Mouse (Mus musculus) C2C12 (cell line): Measurements from ENCODE around the gene Gorasp1.

Source experiments
- CEBPB ChIP-seq: IDR thresholded peaks from one replicate; pipeline ENCODE4 v1.6.1; 2011; ENCODE audit warnings: low read depth, mild to moderate bottlenecking, control low read depth, moderate library complexity
- CTCF ChIP-seq: IDR thresholded peaks from one replicate; pipeline ENCODE4 v1.5.1; 2011; ENCODE audit not compliant: control insufficient read depth, insufficient read depth, insufficient read length
- MAX ChIP-seq: IDR thresholded peaks from one replicate; pipeline ENCODE4 v1.6.1; 2011; ENCODE audit warnings: mild to moderate bottlenecking, control low read depth
- MYOD1 ChIP-seq: IDR thresholded peaks from one replicate; pipeline ENCODE4 v1.6.1; 2011; ENCODE audit warnings: low read depth; ENCODE audit not compliant: control insufficient read depth, insufficient read length
- USF1 ChIP-seq: IDR thresholded peaks from one replicate; pipeline ENCODE4 v1.6.1; 2011; ENCODE audit warnings: low read depth, mild to moderate bottlenecking, control low read depth, moderate library complexity

DNA sequence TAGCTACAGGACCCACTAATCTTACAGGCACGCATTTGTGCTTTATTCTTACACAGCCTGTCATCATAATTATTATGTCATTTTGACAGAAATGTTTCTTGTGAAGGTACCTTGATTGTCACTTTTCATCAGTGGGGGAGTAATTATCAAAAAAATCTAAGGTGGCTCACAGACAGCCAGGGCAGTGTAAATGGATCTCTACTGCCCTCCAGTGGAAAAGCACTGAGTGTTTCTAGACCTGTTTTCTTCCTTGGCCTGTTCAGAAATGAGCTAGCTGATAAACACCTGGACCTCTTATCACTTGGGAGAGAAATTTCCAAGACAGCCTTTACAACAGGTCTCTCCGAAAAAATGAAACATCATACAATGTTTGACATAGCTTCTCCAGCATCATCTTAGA, 46.7 kb downstream of the Gorasp1 start:
- TF ChIP-seq CTCF (no peak), MAX (no peak), MYOD1 (no peak), USF1 (no peak), CEBPB (no peak)
